Mouse (Mus musculus) heart, postnatal 0 days (tissue): ENCODE results near the gene Gm7247.

Experiments used
- CTCF ChIP-seq: IDR thresholded peaks from 2 replicates; pipeline ENCODE4 v1.5.1; 2016; ENCODE audit warnings: antibody characterized with exemption, control low read depth, low read depth
- EP300 ChIP-seq: IDR thresholded peaks from 2 replicates; pipeline ENCODE4 v1.6.1; 2016; ENCODE audit warnings: antibody characterized with exemption, low read depth

DNA sequence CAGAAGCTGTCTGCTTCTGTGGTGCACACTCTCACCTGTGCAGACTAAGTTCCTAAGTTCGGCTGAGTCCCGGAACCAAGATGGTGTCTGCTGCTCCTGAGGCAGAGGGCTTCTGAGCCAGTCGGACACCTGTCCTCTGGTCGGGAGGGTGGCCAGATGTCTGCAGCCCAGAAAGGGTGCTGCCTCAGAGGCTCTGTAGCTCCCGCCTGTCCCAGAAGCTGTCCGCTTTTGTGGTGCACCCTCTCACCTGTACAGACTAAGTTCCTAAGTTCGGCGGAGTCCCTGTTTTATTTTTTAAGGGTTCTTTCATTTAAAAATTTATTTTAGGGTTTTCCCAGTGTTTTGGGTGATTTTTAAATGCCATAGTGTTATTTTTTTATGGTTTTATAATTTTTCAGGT is 145.9 kb downstream of the Gm7247 start:
- no peak for TF ChIP-seq CTCF
- no peak for TF ChIP-seq EP300
